Mouse (Mus musculus): ENCODE results near the gene Abca4. TPM values are rescaled to one million over a fixed set of nuclear protein-coding genes. Genes with fewer than 3 reads are reported as not detected.
"Not testable (repeated sequence)": the region's sequence is repeated elsewhere in the genome, so short reads cannot be mapped to it uniquely, and the experiment has no call there.

Abca4 gene
- polyA plus RNA-seq, 1 experiment: 2.2 TPM

- DNase-seq (ENCODE audit: low read depth): no peak
Measured at GRCm38 (mm10) chr3:122058439-122059198, 14.4 kb downstream of the Abca4 start.

GRCm38 (mm10) chr3:122062586-122062985 is 18.3 kb downstream of the Abca4 start:
- no peak for DNase-seq (ENCODE audit: low read depth)

GRCm38 (mm10) chr3:122064556-122065410 is 20.5 kb downstream of the Abca4 start:
- DNase-seq (ENCODE audit: low read depth): no peak

GRCm38 (mm10) chr3:122071769-122072168 is 27.5 kb downstream of the Abca4 start:
- DNase-seq (ENCODE audit: low read depth): no peak

- no peak for DNase-seq (ENCODE audit: low read depth)
Measured at GRCm38 (mm10) chr3:122072646-122073571, 28.7 kb downstream of the Abca4 start.

- DNase-seq (ENCODE audit: low read depth): no peak
Measured at GRCm38 (mm10) chr3:122073595-122073994, 29.4 kb downstream of the Abca4 start.

- DNase-seq (ENCODE audit: low read depth): no peak
Measured at GRCm38 (mm10) chr3:122074334-122074733, 30.1 kb downstream of the Abca4 start.

- DNase-seq (ENCODE audit: low read depth): no peak
Measured at GRCm38 (mm10) chr3:122078141-122078540, 33.9 kb downstream of the Abca4 start.

- no peak for DNase-seq (ENCODE audit: low read depth)
Measured at GRCm38 (mm10) chr3:122079172-122079571, 34.9 kb downstream of the Abca4 start.

- not testable (repeated sequence) for DNase-seq (ENCODE audit: low read depth)
Measured at GRCm38 (mm10) chr3:122081634-122082033, 37.4 kb downstream of the Abca4 start.

- DNase-seq (ENCODE audit: low read depth): no peak
Measured at GRCm38 (mm10) chr3:122082338-122082737, 38.1 kb downstream of the Abca4 start.

GRCm38 (mm10) chr3:122085157-122085989 is 41.1 kb downstream of the Abca4 start:
- DNase-seq (ENCODE audit: low read depth): no peak

GRCm38 (mm10) chr3:122088054-122088681 is 43.9 kb downstream of the Abca4 start:
- DNase-seq (ENCODE audit: low read depth): no peak

GRCm38 (mm10) chr3:122090338-122090737 is 46.1 kb downstream of the Abca4 start:
- no peak for DNase-seq (ENCODE audit: low read depth)

- no peak for DNase-seq (ENCODE audit: low read depth)
Measured at GRCm38 (mm10) chr3:122099713-122100112, 55.5 kb downstream of the Abca4 start.

- DNase-seq (ENCODE audit: low read depth): no peak
Measured at GRCm38 (mm10) chr3:122102091-122102490, 57.8 kb downstream of the Abca4 start.

GRCm38 (mm10) chr3:122103864-122104808 is 59.9 kb downstream of the Abca4 start:
- DNase-seq (ENCODE audit: low read depth): peak; percentile 34

GRCm38 (mm10) chr3:122106920-122107319 is 62.7 kb downstream of the Abca4 start:
- DNase-seq (ENCODE audit: low read depth): no peak

- no peak for DNase-seq (ENCODE audit: low read depth)
Measured at GRCm38 (mm10) chr3:122107643-122108194, 63.5 kb downstream of the Abca4 start.

All from gonadal fat pad, adult 2 months (tissue).